Mouse (Mus musculus): Measurements from ENCODE around the gene Tmem200a. TPM values are rescaled to one million over a fixed set of nuclear protein-coding genes. Genes with fewer than 3 reads are reported as not detected.
"Not testable (repeated sequence)": the region's sequence is repeated elsewhere in the genome, so short reads cannot be mapped to it uniquely, and the experiment has no call there.

Gene Tmem200a
- polyA plus RNA-seq, 1 experiment: 0.41 TPM

GRCm38 (mm10) chr10:25920640-25921278 is 158.1 kb downstream of the Tmem200a start:
- DNase-seq: no peak
- H3K27ac ChIP-seq (ENCODE audit: insufficient read depth, low read depth, low read length): no peak overlapping the region
- TF ChIP-seq CTCF (conservative IDR thresholded peaks at IDR 0.05; ENCODE audit: insufficient read depth, insufficient read length, low read depth, low read length): no peak
- no peak for TF ChIP-seq POLR2A (IDR thresholded peaks at IDR 0.05; ENCODE audit: low read depth, low read length)
- no peak overlapping the region for H3K4me3 ChIP-seq (ENCODE audit: insufficient read depth, low read depth, low read length)
- no peaks in the 10 kb centered on the region for H3K36me3 ChIP-seq (ENCODE audit: control insufficient read depth, insufficient read depth, low read length)
- 20% methylated on average over 4 of the region's 4 CpGs for WGBS
- H3K27me3 ChIP-seq (replicated peaks; ENCODE audit: control insufficient read depth, insufficient read depth, low read length): no peaks in the 10 kb centered on the region
- no peaks in the 10 kb centered on the region for H3K4me1 ChIP-seq (ENCODE audit: control insufficient read depth, insufficient read depth, low read length)

- no peak overlapping the region for H3K27ac ChIP-seq (ENCODE audit: insufficient read depth, low read depth, low read length)
- no peaks in the 10 kb centered on the region for H3K36me3 ChIP-seq (ENCODE audit: control insufficient read depth, insufficient read depth, low read length)
- WGBS: 82% methylated on average over 2 of the region's 2 CpGs
- no peaks in the 10 kb centered on the region for H3K4me1 ChIP-seq (ENCODE audit: control insufficient read depth, insufficient read depth, low read length)
- no peak overlapping the region for H3K4me3 ChIP-seq (ENCODE audit: insufficient read depth, low read depth, low read length)
- TF ChIP-seq CTCF (conservative IDR thresholded peaks at IDR 0.05; ENCODE audit: insufficient read depth, insufficient read length, low read depth, low read length): no peak
- no peak for TF ChIP-seq POLR2A (IDR thresholded peaks at IDR 0.05; ENCODE audit: low read depth, low read length)
- DNase-seq: no peak
- H3K27me3 ChIP-seq (replicated peaks; ENCODE audit: control insufficient read depth, insufficient read depth, low read length): no peaks in the 10 kb centered on the region
Measured at GRCm38 (mm10) chr10:25918103-25918502, 160.7 kb downstream of the Tmem200a start.

GRCm38 (mm10) chr10:25910270-25910669 is 168.6 kb downstream of the Tmem200a start:
- no peak for TF ChIP-seq POLR2A (IDR thresholded peaks at IDR 0.05; ENCODE audit: low read depth, low read length)
- no peak for TF ChIP-seq CTCF (conservative IDR thresholded peaks at IDR 0.05; ENCODE audit: insufficient read depth, insufficient read length, low read depth, low read length)
- Histone ChIP-seq H3K4me1 (ENCODE audit: control insufficient read depth, insufficient read depth, low read length) (no peaks in the 10 kb centered on the region), H3K27me3 (replicated peaks; ENCODE audit: control insufficient read depth, insufficient read depth, low read length) (no peaks in the 10 kb centered on the region), H3K4me3 (ENCODE audit: insufficient read depth, low read depth, low read length) (no peak overlapping the region), H3K36me3 (ENCODE audit: control insufficient read depth, insufficient read depth, low read length) (no peaks in the 10 kb centered on the region), H3K27ac (ENCODE audit: insufficient read depth, low read depth, low read length) (no peak overlapping the region)
- WGBS: 43% methylated on average over 6 of the region's 6 CpGs
- DNase-seq: no peak

DNA sequence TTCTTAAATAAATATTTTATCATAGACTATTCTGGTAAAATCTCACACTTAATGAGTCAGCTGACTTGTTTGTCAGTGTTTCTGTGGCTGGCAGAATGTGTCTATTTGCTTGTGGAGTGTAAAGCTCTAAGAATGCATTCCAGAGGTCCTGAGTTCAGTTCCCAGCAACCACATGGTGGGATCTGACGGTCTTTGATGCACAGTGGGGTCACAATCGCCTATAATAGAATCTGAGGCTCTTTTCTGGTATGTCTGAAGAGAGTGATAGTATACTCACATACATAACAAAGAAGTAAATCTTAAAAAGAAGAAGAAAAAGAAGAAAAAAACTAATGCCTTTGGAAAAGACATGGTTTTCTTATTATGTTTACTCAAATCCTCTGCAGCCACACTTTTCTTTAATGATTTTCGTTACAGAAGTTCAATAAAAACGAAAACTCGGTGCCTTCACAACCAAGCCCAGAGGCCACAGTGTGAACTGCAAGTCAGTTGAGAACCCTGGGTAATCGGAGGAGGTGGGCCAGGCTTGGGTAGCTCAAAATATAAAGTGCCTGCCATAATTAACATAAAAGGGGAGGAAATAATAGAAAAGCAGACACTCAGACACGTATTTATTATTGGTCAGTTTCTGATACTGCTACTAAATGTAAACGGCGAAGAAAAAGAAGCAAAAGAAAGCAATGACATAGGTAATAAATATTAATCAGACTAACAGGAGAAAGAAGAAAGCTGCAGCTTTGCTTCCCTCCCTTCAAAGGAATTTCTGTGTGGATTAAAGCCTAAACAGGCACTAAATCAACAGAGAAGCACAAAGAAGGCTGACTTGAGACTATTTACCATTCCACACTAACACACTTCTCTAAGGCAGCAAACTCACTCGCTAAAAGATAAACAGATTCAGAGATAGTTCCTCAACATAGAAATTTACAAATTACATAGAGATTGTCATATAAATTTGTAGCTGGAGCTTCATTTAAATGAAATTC is 170.5 kb downstream of the Tmem200a start:
- 64% methylated on average over 10 of the region's 10 CpGs for WGBS

DNA sequence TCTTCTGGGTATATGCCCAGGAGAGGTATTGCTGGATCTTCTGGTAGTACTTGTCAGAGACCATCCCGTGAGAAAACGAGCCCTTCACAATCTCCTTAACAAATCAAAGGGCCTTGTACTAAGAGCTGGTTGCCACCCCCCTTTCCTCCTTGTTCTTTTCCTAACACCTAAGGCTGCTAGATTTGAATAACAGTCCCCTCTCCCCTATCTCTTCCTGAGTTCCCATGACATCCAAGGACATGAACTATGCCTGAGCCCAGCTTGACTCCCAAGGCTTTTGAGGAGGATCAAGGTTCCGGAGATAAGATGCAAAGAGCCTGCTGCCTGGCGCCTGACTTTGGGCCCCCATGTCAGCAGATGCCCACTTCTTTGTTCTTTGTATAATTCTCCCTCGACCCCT is 184.7 kb downstream of the Tmem200a start:
- H3K4me3 ChIP-seq (ENCODE audit: insufficient read depth, low read depth, low read length); H3K4me1 ChIP-seq (ENCODE audit: control insufficient read depth, insufficient read depth, low read length); H3K27me3 ChIP-seq (replicated peaks; ENCODE audit: control insufficient read depth, insufficient read depth, low read length); H3K36me3 ChIP-seq (ENCODE audit: control insufficient read depth, insufficient read depth, low read length); H3K27ac ChIP-seq (ENCODE audit: insufficient read depth, low read depth, low read length); DNase-seq: not testable (repeated sequence)
- 88% methylated on average over 5 of the region's 5 CpGs for WGBS

More for the DNA sequence above, 170.5 kb downstream of the Tmem200a start:
- Histone ChIP-seq H3K27me3 (replicated peaks; ENCODE audit: control insufficient read depth, insufficient read depth, low read length) (no peaks in the 10 kb centered on the region), H3K36me3 (ENCODE audit: control insufficient read depth, insufficient read depth, low read length) (no peaks in the 10 kb centered on the region), H3K27ac (ENCODE audit: insufficient read depth, low read depth, low read length) (no peak overlapping the region), H3K4me1 (ENCODE audit: control insufficient read depth, insufficient read depth, low read length) (no peaks in the 10 kb centered on the region), H3K4me3 (ENCODE audit: insufficient read depth, low read depth, low read length) (no peak overlapping the region)
- DNase-seq: no peak
- TF ChIP-seq POLR2A (IDR thresholded peaks at IDR 0.05; ENCODE audit: low read depth, low read length) (no peak), CTCF (conservative IDR thresholded peaks at IDR 0.05; ENCODE audit: insufficient read depth, insufficient read length, low read depth, low read length) (no peak)

DNA sequence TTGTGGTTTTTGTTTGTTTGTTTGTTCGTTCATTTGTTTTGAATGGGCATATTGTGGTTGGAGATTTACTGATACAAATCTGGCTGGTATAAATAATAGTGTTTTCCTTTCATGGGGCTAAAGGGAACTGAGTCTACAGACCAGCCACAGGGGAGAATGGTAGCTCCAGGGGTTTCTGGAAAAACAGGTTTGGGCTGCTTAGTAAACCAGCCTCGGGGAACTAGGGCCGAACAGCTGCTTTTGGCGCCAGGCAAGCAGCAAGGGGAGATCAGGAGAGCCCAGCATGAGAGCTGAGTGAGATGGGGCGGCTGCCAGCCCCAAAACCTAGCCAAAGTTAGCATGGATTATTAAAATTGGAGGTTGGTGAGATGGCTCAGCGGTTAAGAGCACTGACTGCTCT is 191.6 kb downstream of the Tmem200a start:
- no peak for TF ChIP-seq CTCF (conservative IDR thresholded peaks at IDR 0.05; ENCODE audit: insufficient read depth, insufficient read length, low read depth, low read length)
- 62% methylated on average over 6 of the region's 6 CpGs for WGBS
- DNase-seq: no peak
- no peak overlapping the region for H3K27ac ChIP-seq (ENCODE audit: insufficient read depth, low read depth, low read length)
- H3K4me3 ChIP-seq (ENCODE audit: insufficient read depth, low read depth, low read length): no peak overlapping the region
- H3K27me3 ChIP-seq (replicated peaks; ENCODE audit: control insufficient read depth, insufficient read depth, low read length): no peaks in the 10 kb centered on the region
- no peaks in the 10 kb centered on the region for H3K4me1 ChIP-seq (ENCODE audit: control insufficient read depth, insufficient read depth, low read length)
- H3K36me3 ChIP-seq (ENCODE audit: control insufficient read depth, insufficient read depth, low read length): no peaks in the 10 kb centered on the region

DNA sequence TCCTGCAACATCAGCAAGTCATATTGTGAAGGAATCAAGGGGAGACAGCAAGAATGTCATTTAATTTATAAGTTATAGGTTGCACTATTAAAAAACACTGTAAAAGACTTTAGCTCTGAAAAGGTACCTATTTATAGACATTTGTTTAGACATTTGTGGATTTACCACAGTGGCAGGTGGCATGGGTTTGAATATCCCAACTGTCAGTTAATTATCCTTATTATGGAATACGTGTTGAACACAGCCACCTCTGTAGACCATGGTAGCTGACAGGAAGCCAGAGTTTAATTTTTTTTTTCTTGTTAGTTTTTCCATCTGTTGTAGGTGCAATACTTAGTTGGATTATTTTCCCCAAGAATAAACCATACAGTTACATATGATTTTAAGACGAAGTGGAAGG is 194.3 kb downstream of the Tmem200a start:
- TF ChIP-seq POLR2A (IDR thresholded peaks at IDR 0.05; ENCODE audit: low read depth, low read length) (no peak), CTCF (conservative IDR thresholded peaks at IDR 0.05; ENCODE audit: insufficient read depth, insufficient read length, low read depth, low read length) (no peak)
- Histone ChIP-seq H3K27ac (ENCODE audit: insufficient read depth, low read depth, low read length) (no peak overlapping the region), H3K4me3 (ENCODE audit: insufficient read depth, low read depth, low read length) (no peak overlapping the region), H3K36me3 (ENCODE audit: control insufficient read depth, insufficient read depth, low read length) (no peaks in the 10 kb centered on the region), H3K27me3 (replicated peaks; ENCODE audit: control insufficient read depth, insufficient read depth, low read length) (no peaks in the 10 kb centered on the region), H3K4me1 (ENCODE audit: control insufficient read depth, insufficient read depth, low read length) (no peaks in the 10 kb centered on the region)
- no peak for DNase-seq
- WGBS: 93% methylated on average over 2 of the region's 2 CpGs
